Mouse (Mus musculus) stomach, postnatal 0 days (tissue): ENCODE data around the gene Plau.

Experiments
- CTCF ChIP-seq: IDR thresholded peaks from 2 replicates; pipeline ENCODE4 v1.5.1; 2016; ENCODE audit warnings: antibody characterized with exemption, low read depth, mild to moderate bottlenecking, moderate library complexity
- EP300 ChIP-seq: optimal IDR thresholded peaks from 2 replicates; pipeline ENCODE3; 2016; ENCODE audit warnings: antibody characterized with exemption

GRCm38 (mm10) chr14:20861559-20861958, 25.1 kb downstream of the Plau start:
- TF ChIP-seq CTCF (no peak), EP300 (no peak)
